Mouse (Mus musculus) heart, embryonic 14.5 days (tissue): ENCODE results near the gene Faah. TPM values are rescaled to one million over a fixed set of nuclear protein-coding genes. Genes with fewer than 3 reads are reported as not detected.
A peak's percentile ranks its signal among the peaks of the same experiment; 100 is the strongest.

Experiments used
- ATAC-seq: fragments of 200-750 bp; cut with Nextera tagmentation; 2 replicates; pipeline ENCODE4 v1.8.0; 2017; ENCODE audit warnings: low read depth, moderate TSS enrichment; ENCODE audit not compliant: insufficient number of reproducible peaks, insufficient read depth, low FRiP score
- H3K27ac ChIP-seq, 2 experiments: fragments of 200-500 bp in 1 of 2; fragments of 300-500 bp in 1 of 2; sonication (generic) in 1 of 2; replicated peaks in 1 of 2; 2 replicates each; pipeline ENCODE4 v1.5.1; 2012 to 2014; ENCODE audit warnings: low read depth in 2 of 2, low read length in 2 of 2, control low read depth in 1 of 2, mild to moderate bottlenecking in 1 of 2, mixed read lengths in 1 of 2; ENCODE audit not compliant: control insufficient read depth in 1 of 2, insufficient read depth in 1 of 2
- H3K27me3 ChIP-seq: fragments of 300-500 bp; sonication (generic); 2 replicates; pipeline ENCODE4 v1.6.1; 2014; ENCODE audit warnings: mild to moderate bottlenecking, low read length, control low read depth; ENCODE audit not compliant: control insufficient read depth, insufficient read depth
- H3K36me3 ChIP-seq: fragments of 300-500 bp; sonication (generic); 2 replicates; pipeline ENCODE4 v1.6.1; 2014; ENCODE audit warnings: mild to moderate bottlenecking, control low read depth, low read length, mixed read lengths; ENCODE audit not compliant: control insufficient read depth, insufficient read depth
- H3K4me1 ChIP-seq, 2 experiments: fragments of 200-500 bp in 1 of 2; fragments of 300-500 bp in 1 of 2; sonication (generic) in 1 of 2; 2 replicates each; pipeline ENCODE4 v1.6.1; 2012 to 2014; ENCODE audit warnings: low read length in 2 of 2, control low read depth in 1 of 2, mixed read lengths in 1 of 2; ENCODE audit not compliant: control insufficient read depth in 2 of 2, insufficient read depth in 2 of 2
- H3K4me2 ChIP-seq: fragments of 300-500 bp; sonication (generic); 2 replicates; pipeline ENCODE4 v1.6.1; 2014; ENCODE audit warnings: mild to moderate bottlenecking, low read length
- H3K4me3 ChIP-seq, 2 experiments: fragments of 200-500 bp in 1 of 2; fragments of 300-500 bp in 1 of 2; sonication (generic) in 1 of 2; 2 replicates each; pipeline ENCODE4 v1.5.1; 2012 to 2014; ENCODE audit warnings: low read length in 2 of 2, mild to moderate bottlenecking in 2 of 2, control low read depth in 1 of 2, low read depth in 1 of 2, moderate library complexity in 1 of 2; ENCODE audit not compliant: control insufficient read depth in 1 of 2, insufficient read depth in 1 of 2
- H3K9ac ChIP-seq: fragments of 300-500 bp; sonication (generic); 2 replicates; pipeline ENCODE4 v1.6.1; 2014; ENCODE audit warnings: mild to moderate bottlenecking, low read length
- H3K9me3 ChIP-seq: fragments of 300-500 bp; sonication (generic); 2 replicates; pipeline ENCODE4 v1.6.1; 2016; ENCODE audit warnings: low read length, control low read depth; ENCODE audit not compliant: control insufficient read depth
- WGBS: fragments of 180-500 bp; shearing (Covaris S2); extraction: QIAGEN DNeasy Blood & Tissue Kit; methylation state at CpG from one replicate; pipeline ENCODE4 v1.1.7; 2014; 5-methylcytosine and 5-hydroxymethylcytosine counted together
- polyA plus RNA-seq: library from polyadenylated mRNA; unstranded; fragments of >200 nt; fragmentation: Nextera tagmentation; extraction: Ambion mirVana; gene quantifications from 2 replicates; pipeline ENCODE4 v1.2.1, GENCODE M21; 2014

Gene Faah
- polyA plus RNA-seq, 1 experiment from 2014 or later: 1.9 TPM

DNA sequence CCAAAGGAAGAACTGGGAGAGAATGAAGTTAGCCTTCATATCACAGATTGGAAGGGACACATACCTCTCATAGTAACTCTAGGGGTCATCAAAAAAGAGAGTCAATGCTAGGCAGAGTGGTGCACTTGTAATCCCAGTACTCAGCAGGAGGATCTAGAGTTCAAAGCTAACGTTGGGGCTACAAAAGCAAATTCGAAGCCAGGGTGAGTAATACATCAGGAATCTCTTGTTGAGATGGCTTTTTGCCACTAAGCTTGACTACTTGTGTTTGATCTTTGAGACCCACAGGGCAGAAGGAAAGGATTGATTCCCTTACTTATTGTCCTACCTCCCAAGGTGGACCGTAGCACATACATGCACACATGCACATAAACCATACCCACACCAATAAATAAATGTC is 31.5 kb upstream of the Faah start:
- H3K4me1 ChIP-seq: peaks cover 5 to 8% of the 10 kb centered on the region in 2 experiments; a peak in 3 of 4 replicates
- H3K36me3 ChIP-seq: peaks cover 12% of the 10 kb centered on the region
- ATAC-seq: no peak
- no peaks in the 10 kb centered on the region for H3K9me3 ChIP-seq
- WGBS: 69% methylated on average over 3 of the region's 3 CpGs
- no peak overlapping the region for H3K4me3 ChIP-seq
- no peaks in the 10 kb centered on the region for H3K27me3 ChIP-seq
- H3K4me2 ChIP-seq: no peak overlapping the region
- no peak overlapping the region for H3K27ac ChIP-seq
- no peak overlapping the region for H3K9ac ChIP-seq

DNA sequence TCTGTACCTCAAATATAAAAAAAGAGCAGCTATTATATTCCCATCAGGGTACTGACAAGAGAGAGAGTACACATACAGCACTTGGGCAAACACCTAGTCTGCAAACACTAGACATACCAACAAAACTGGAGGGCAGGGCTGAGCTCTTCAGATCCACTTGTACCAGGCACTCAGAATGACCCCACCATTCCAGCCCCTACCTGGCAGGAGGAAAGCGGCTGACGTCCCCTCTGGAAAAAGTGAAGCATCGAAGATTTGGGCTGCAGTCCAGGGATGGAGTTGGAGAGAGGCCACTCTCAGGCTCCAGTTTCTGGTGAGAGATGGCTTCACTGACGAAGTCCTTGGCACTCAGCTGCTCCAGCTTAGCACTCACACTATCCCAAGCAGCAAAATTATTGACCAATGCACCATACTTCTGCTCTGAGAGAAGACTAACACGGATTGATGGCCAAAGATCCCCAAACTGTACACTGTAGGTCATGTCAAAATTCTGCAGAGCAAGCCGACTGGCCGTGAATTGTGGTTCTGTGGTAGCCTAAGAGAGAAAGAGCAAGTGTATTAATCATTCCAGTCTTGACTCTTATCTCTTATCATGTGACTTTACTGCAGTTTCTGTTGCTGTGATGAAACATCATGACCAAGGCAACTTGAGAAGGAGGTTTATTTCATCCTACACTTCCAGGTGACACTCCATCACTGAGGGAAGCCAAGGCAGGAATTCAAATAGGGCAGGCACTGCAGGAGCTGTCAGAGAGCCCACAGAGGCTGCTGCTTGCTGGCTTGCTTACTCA is 30.6 kb upstream of the Faah start:
- peaks cover 16% of the 10 kb centered on the region for H3K36me3 ChIP-seq
- H3K9me3 ChIP-seq: no peaks in the 10 kb centered on the region
- peaks cover 5 to 6% of the 10 kb centered on the region in 2 experiments; a peak in 3 of 4 replicates for H3K4me1 ChIP-seq
- no peak overlapping the region for H3K27ac ChIP-seq
- peak overlapping the region; percentile 19; the same call in 1 of the 2 replicates for H3K9ac ChIP-seq
- H3K27me3 ChIP-seq: no peaks in the 10 kb centered on the region
- H3K4me3 ChIP-seq: no peak overlapping the region
- ATAC-seq: no peak
- H3K4me2 ChIP-seq: no peak overlapping the region
- 61% methylated on average over 7 of the region's 7 CpGs for WGBS

DNA sequence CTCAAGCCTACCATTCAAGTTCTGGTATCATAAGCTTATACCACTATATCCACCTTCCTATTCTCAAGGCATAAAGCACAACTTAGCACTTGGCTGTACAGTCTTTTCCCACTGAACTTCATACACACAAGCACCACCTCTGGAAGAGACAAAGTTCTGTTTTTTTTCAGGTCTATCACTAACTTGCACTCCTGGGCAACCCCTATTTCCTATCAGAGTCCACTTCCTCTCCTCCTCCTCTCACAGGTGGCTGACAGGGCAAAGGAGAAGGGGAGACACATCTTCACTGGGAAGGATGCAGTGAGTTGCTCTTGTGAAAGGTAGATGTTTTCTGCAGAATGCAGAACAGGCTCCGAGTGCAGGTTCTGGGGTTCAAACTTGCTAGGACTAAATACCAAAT is 30.0 kb upstream of the Faah start:
- WGBS: 86% methylated on average over 1 of the region's 1 CpGs
- H3K9ac ChIP-seq: no peak overlapping the region
- no peak overlapping the region for H3K27ac ChIP-seq
- no peaks in the 10 kb centered on the region for H3K9me3 ChIP-seq
- H3K27me3 ChIP-seq: no peaks in the 10 kb centered on the region
- no peak overlapping the region for H3K4me3 ChIP-seq
- H3K36me3 ChIP-seq: peaks cover 22% of the 10 kb centered on the region
- no peak overlapping the region for H3K4me2 ChIP-seq
- H3K4me1 ChIP-seq: peaks cover 3 to 6% of the 10 kb centered on the region in 2 experiments; a peak in 3 of 4 replicates
- no peak for ATAC-seq

DNA sequence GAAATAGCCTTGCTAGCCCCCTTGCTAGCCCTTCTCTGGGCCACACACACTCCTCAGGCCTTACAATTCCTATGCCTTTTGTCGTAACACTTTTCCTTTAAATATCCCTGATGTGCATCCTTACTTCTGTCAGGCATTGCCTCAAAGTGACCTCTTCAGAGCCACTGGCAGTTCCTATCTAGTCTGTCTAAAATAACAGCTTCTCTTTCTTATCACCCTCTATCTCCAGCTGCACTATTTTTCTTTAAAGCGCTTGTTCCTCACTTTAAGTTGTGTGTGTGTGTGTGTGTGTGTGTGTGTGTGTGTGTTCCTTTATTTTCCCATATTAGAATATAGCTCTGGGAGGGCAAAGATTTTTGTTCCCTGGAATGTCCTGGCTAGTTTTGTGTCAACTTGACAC is 28.9 kb upstream of the Faah start:
- H3K4me2 ChIP-seq: no peak overlapping the region
- peaks cover 32% of the 10 kb centered on the region for H3K36me3 ChIP-seq
- H3K27me3 ChIP-seq: no peaks in the 10 kb centered on the region
- H3K4me3 ChIP-seq: no peak overlapping the region
- ATAC-seq: no peak
- no peak overlapping the region for H3K27ac ChIP-seq
- no peaks in the 10 kb centered on the region for H3K4me1 ChIP-seq
- 80% methylated on average over 2 of the region's 2 CpGs for WGBS
- no peak overlapping the region for H3K9ac ChIP-seq
- no peaks in the 10 kb centered on the region for H3K9me3 ChIP-seq

DNA sequence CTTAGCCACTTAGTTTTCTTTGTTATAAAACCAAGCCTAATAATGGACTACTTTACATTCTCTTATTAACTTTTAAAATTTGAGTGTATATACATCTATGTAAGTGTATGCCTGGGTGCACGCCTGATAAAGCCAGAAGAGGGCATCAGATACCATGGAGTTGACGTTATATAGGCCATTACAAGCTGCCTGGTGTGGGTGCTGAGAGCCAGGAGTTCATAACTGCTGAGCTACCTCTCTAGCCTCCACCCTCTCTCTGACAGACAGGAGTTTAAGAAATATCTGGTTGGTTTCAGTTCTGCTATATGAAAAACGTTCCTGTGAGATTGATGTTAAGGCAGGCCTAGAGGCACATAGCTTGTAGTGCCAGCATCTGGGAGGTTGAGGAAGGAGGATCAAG is 24.5 kb upstream of the Faah start:
- no peak overlapping the region for H3K4me3 ChIP-seq
- WGBS: 76% methylated on average over 3 of the region's 3 CpGs

DNA sequence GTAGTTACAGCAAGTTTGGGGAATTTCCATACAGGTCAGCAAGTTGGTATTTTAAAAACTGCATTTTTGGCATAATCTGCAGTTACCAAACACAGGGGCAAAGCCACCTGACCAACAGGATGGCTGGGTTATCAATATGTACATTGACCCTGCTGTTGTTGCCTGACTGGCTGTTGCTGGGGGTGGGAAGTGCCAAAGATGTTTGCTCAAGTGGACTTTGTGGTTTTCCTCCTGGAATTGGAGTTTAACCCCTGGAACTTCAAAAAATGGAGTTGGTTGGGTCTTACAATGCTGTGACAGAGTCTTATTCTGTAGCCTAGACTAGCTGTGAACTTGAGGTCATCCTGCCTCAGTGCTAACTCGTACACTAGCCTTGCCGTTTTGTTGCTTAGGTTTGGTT is 22.7 kb upstream of the Faah start:
- Histone ChIP-seq H3K9ac (no peak overlapping the region), H3K9me3 (no peaks in the 10 kb centered on the region), H3K4me1 (no peaks in the 10 kb centered on the region), H3K4me2 (no peak overlapping the region), H3K27me3 (no peaks in the 10 kb centered on the region), H3K36me3 (peaks cover 74% of the 10 kb centered on the region), H3K4me3 (no peak overlapping the region), H3K27ac (no peak overlapping the region)
- 86% methylated on average over 2 of the region's 2 CpGs for WGBS
- no peak for ATAC-seq

More for the DNA sequence above, 24.5 kb upstream of the Faah start:
- no peak overlapping the region for H3K27ac ChIP-seq
- H3K9me3 ChIP-seq: no peaks in the 10 kb centered on the region
- no peak for ATAC-seq
- no peak overlapping the region for H3K4me2 ChIP-seq
- no peaks in the 10 kb centered on the region for H3K4me1 ChIP-seq
- peaks cover 61% of the 10 kb centered on the region for H3K36me3 ChIP-seq
- H3K9ac ChIP-seq: no peak overlapping the region
- H3K27me3 ChIP-seq: no peaks in the 10 kb centered on the region

DNA sequence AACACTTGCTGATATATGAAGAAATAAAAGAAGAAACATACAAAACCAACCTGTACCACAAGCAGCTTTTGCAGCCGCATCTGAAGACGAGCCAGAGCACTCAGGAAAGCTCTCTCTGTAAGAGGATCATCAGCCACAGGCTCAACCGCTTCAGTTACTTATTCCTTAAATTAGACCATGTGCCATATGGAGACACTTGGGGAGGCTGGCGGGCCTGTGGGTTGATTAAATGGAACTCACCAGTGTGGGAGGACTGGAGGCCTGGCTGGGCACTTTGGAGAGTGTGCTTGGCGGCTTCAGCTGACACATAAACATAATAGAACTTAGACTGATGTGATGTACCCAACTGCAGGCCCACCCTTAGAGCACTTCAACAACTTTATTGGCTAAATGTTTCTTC is 15.6 kb upstream of the Faah start:
- H3K27ac ChIP-seq: no peak overlapping the region
- no peaks in the 10 kb centered on the region for H3K9me3 ChIP-seq
- H3K27me3 ChIP-seq: no peaks in the 10 kb centered on the region
- H3K36me3 ChIP-seq: peaks cover 62% of the 10 kb centered on the region
- ATAC-seq: no peak
- 85% methylated on average over 5 of the region's 5 CpGs for WGBS
- no peaks in the 10 kb centered on the region for H3K4me1 ChIP-seq
- H3K4me2 ChIP-seq: no peak overlapping the region
- no peak overlapping the region for H3K4me3 ChIP-seq
- no peak overlapping the region for H3K9ac ChIP-seq

DNA sequence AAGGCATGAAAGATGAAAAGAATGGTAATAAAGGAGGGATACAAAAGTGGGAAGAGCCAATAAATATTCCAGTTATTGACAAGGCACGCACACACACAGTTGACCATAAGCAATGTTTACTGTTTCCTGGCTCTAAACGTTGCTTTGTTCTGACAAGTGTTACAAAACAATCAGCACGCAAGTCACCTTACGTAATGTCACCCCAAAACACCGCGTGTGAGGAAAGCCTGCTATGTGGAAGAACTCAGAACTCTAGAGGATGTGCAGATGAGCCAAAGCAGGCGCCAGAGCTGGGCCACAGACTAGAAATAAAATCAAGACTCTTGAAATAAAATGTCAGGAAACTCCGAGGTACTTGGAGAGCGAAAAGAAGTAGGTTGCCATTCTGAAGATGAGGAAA is 15.2 kb upstream of the Faah start:
- peaks cover 58% of the 10 kb centered on the region for H3K36me3 ChIP-seq
- H3K27me3 ChIP-seq: no peaks in the 10 kb centered on the region
- H3K9me3 ChIP-seq: no peaks in the 10 kb centered on the region
- ATAC-seq: no peak
- no peaks in the 10 kb centered on the region for H3K4me1 ChIP-seq
- no peak overlapping the region for H3K4me3 ChIP-seq
- no peak overlapping the region for H3K4me2 ChIP-seq
- no peak overlapping the region for H3K9ac ChIP-seq
- no peak overlapping the region for H3K27ac ChIP-seq
- 90% methylated on average over 9 of the region's 9 CpGs for WGBS
